Mouse (Mus musculus): ENCODE data around the gene Hdac7.

DNA sequence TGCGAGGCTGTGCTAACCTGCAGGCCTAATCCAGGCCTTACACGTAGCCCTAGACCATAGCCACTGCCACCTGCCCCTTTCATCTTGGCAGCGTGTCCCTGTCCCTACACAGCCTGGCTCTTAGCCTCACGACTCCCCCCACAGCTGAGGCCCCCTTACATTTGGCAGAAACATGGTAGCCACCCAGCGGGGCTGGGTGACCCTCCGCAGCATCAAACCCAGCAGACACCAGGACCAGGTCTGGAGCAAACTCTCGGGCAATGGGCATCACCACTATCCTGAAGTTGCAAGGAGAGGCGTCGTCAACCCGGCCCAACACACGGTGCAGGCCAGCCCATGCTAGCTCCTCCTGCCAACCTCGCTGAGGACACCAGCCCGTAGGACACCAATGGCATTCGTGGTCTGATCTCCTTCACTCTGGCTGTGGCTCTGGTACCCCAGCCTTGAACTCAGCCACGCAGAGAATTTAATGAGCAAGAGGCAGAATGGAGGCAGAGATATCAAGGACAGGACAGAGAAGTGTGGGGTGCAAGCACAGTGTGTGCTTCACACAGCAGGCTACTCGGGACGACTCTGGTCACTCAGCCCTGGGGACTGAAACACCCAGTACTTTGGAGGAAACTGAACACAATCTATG lies 47.5 kb downstream of the Hdac7 start:
- TF ChIP-seq POLR2A (IDR thresholded peaks at IDR 0.05; ENCODE audit: control insufficient read depth, extremely low read depth, insufficient read depth, low read length, poor library complexity) (no peak), CTCF (IDR thresholded peaks at IDR 0.05; ENCODE audit: borderline replicate concordance, control insufficient read depth, extremely low read depth, insufficient read depth, low read length, poor library complexity) (no peak)
